Mouse (Mus musculus): Measurements from ENCODE around the gene Aldh1l2. TPM values are rescaled to one million over a fixed set of nuclear protein-coding genes. Genes with fewer than 3 reads are reported as not detected.
A peak's percentile ranks its signal among the peaks of the same experiment; 100 is the strongest.

Aldh1l2 gene
- total RNA-seq (2021), result 1 to 10 TPM; 1.7 to 2.4 TPM
- long read RNA-seq, experiment 1, result 0 reads
- long read RNA-seq, experiment 2, full-length matches to known transcripts, result 1 of 3 reads
- long read RNA-seq, experiment 2, partial matches to known transcripts, result 1 of 3 reads
- long read RNA-seq, experiment 2, other reads (novel, unspliced or antisense), result 1 of 3 reads

DNA sequence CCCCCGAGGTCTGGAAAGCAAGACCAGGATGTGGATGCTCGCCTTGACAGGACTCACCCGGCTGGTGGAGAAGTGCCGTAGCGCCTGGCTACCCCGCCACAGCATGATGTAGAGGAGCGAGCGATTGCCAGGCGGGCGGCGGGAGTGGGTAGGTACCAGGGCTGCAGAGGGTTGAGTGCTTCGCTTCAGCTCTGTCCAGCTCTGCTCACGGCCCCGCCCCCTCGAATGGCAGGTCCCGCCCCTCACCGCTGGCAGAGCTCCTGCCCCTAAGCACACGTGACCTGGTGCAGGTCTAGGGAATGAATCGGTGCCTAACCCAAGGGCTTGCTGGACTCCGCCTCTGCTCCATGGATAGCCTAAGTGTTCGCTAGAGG, at the start of gene Aldh1l2:
TSS of gene Aldh1l2 (minus strand) at position 231 of the 374 bp plus-strand sequence.
- intact Hi-C loops (cut with DNase I), result no loop called here
- peak within 1 kb of the TSS; percentile 50 for H3K4me3 ChIP-seq
- no peak for TF ChIP-seq CTCF (IDR thresholded peaks at IDR 0.05)
- DNase-seq (ENCODE audit: extremely low spot score in 1 of 2, low spot score in 2 of 2), result peak; percentile 51 to 54
- no peak within 1 kb of the TSS; the same call in 1 of the 2 replicates for H3K27ac ChIP-seq

DNA sequence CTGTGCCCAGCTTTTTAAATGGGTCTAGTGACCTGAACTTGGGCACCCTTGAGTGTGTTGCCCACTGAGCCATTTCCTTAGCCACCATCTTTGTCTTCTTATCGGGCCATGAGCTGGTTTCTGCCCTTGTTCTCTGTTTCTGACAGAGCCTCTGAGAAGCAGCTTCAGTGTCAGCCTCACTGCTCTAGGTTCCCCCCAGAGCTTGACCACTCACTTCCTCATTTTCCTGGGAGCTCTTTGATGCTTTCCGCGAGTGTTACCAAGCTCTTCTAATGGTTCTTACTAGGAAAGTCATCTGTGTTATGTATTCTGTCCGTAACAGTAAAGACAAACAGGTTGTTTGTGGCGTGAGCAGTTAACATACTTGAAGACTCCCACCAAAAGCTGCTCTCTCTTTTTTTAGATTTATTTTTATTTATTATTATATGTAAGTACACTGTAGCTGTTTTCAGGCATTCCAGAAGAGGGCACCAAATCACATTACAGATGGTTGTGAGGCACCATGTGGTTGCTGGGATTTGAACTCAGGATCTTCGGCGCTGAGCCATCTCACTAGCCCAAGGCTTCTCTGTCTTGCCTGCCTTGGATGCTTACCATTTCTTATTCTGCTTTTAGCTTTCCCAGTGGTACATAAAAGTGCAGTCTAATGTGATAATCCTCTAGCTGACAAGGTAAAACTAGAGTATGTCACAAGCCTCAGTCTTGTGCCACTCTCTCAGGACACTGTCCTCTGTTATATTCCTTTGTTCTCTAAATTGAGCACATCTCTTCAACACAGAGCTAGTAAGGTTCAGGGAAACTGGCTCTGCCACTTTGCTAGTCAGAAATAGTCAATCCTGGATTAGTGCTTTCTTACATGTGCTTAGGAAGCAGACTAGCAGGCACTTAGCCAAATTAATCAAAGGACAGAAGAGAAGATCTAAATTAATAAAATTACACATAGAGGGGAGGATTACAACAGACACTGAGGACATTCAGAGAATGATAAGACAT, 31.8 kb upstream of the Aldh1l2 start:
- intact Hi-C loops (cut with DNase I), result no loop called here

DNA sequence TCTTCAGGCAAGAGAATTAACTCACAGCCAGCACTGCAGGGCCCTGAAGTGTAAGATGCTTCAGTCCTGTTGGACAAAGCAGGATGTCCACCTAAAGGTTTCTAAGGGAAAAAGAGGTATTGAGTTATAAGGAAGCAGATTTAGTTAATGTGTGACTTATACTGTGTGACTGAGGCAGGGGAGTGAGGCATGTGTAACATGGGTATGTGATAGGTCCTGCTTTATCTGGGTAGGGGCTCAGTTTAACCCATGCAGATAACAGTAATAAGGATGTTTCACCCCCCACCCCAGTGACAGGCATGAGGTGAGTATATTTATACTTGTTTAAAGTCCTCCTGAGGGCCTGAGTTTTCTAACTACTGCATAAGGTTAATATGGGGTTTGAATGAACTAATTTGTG, 29.1 kb upstream of the Aldh1l2 start:
- H3K27ac ChIP-seq, result no peak overlapping the region
- TF ChIP-seq CTCF (IDR thresholded peaks at IDR 0.05), result no peak
- intact Hi-C loops (cut with DNase I), result no loop called here
- DNase-seq (ENCODE audit: extremely low spot score in 1 of 2, low spot score in 2 of 2), result no peak
- no peak overlapping the region for H3K4me3 ChIP-seq

More for the DNA sequence above, 31.8 kb upstream of the Aldh1l2 start:
- H3K4me3 ChIP-seq, result no peak overlapping the region
- no peak for DNase-seq (ENCODE audit: extremely low spot score in 1 of 2, low spot score in 2 of 2)
- peak; percentile 27 for TF ChIP-seq CTCF (IDR thresholded peaks at IDR 0.05)
- H3K27ac ChIP-seq, result no peak overlapping the region

DNA sequence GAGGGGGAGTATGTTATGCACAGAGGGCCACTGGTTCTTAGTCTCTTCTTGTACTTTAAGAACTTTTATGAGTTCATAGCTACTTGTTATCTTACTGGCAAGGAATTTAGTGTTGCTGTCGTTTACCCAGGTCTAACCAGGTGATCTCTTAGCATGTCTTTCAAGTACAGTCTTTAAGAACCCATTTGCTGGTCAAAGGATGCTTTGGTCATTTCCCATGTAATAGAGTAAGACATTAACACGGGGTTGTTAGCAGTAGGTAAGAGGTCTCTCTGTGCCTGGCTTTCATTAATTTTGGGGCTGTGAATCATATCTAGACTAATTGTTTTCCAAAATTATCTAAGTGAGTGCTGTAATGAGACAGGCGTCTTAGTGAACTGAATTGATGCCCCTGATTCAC, 11.4 kb upstream of the Aldh1l2 start:
- H3K27ac ChIP-seq, result no peak overlapping the region
- no peak overlapping the region for H3K4me3 ChIP-seq
- intact Hi-C loops (cut with DNase I), result no loop called here
- TF ChIP-seq CTCF (IDR thresholded peaks at IDR 0.05), result no peak
- no peak for DNase-seq (ENCODE audit: extremely low spot score in 1 of 2, low spot score in 2 of 2)

DNA sequence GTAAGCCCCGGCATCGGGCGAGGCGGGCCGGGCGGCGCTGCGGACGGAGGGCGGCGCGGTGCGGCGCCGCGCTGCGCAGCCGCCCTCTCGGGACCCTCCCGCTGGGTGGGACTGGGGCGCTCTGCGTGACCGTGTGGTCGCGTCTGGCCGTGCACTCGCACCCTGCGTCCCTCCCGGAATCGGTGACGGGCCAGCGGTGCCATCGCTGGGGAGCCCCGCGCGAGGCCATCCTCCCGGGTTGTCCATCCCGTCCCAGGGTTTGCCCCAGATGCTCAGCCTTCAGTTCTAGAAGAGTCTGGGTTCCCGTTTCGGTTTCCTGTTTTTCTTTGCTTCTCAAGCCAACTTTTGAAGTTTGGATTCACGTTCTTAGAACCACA, 10.2 kb upstream of the Aldh1l2 start:
- TF ChIP-seq CTCF (IDR thresholded peaks at IDR 0.05), result no peak; the same call in none of the 2 replicates
- no peak for DNase-seq (ENCODE audit: extremely low spot score in 1 of 2, low spot score in 2 of 2)
- intact Hi-C loops (cut with DNase I), result no loop called here
- Histone ChIP-seq H3K27ac (peak overlapping the region; percentile 86), H3K4me3 (peak overlapping the region; percentile 77)

DNA sequence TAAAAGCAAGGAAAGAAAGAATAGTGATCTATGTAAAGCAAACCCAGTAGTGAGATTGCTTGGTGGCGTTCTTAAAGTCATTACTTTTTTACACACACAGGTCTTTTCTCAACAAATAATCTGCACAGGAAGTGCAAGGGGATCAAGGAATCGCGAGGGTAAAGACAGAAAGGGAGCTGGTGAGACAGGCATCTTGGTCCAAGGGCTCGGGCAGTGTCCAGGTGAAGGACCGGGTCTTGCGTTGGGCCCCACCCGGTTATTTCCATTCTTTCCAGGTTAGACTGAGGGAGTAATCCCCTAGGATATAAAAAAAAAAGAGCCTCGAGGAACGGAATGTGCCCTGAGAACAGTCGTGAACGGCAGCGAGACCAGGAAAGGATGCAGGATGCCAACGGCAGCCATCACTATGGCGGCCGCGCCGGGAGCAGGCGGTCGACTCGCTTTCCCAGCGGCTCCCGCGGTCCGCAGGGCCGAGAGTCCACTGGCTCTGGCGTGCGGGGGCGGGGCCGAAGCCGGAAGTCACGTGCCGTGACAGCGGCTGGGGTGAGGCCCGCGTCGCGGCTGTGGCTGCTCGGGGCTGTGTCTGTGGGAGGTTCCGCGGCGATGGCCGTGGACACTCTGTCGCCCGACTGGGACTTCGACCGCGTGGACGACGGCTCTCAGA, 9.6 kb upstream of the Aldh1l2 start, which contains the start of gene Washc4:
TSS of gene Washc4 (plus strand) at position 314 of the 664 bp plus-strand sequence.
- peak within 1 kb of the TSS; percentile 77 for H3K4me3 ChIP-seq
- peak; percentile 95 to 98 for DNase-seq (ENCODE audit: extremely low spot score in 1 of 2, low spot score in 2 of 2)
- H3K27ac ChIP-seq, result peak within 1 kb of the TSS; percentile 86
- intact Hi-C loops (cut with DNase I), result loop anchor here (1.0 kb wide), 1 partner anchor 183 kb away; the partner anchor contains the start of gene D10Wsu102e
- TF ChIP-seq CTCF (IDR thresholded peaks at IDR 0.05), result no peak

DNA sequence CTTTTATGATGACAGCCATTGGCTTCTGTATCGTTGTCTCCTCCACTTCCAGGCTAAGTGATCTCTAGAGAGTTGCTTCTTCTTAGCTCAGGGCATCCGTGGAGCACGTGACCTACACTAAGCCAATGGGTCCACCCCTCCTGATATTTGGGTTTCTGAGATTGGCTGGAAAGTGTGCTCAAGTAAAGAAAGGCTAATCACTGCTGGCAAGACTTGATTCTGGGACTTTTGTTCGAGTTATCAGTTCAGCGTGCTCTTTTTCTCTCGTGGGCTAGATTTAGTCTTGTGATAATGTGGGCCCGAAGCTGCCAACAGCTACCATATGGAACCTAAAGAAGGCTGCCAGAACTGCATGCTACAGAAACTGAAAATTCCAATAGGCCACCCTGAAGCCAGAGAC, 8.3 kb upstream of the Aldh1l2 start:
- no peak overlapping the region for H3K4me3 ChIP-seq
- intact Hi-C loops (cut with DNase I), result no loop called here
- no peak for TF ChIP-seq CTCF (IDR thresholded peaks at IDR 0.05)
- no peak for DNase-seq (ENCODE audit: extremely low spot score in 1 of 2, low spot score in 2 of 2)
- H3K27ac ChIP-seq, result no peak overlapping the region

DNA sequence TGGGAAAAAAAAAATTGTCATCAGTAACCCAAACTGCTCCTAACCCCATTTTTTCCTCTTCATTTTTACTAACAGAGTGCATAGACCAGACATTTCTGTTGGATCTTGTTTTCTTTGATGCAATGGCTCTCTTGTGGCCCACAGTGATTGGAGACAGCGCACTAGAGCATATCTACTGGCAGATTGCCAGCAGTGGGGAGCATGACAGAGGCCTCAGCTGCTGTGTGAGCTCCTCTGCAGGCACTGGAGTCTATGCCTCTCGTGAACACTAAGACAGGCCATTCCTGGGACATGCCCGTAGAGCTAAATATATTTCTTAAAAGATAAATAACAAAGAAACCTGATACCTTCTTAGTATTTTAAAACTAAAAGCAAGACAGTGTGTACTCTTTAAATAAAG, 6.2 kb upstream of the Aldh1l2 start:
- DNase-seq (ENCODE audit: extremely low spot score in 1 of 2, low spot score in 2 of 2), result no peak
- intact Hi-C loops (cut with DNase I), result no loop called here
- Histone ChIP-seq H3K27ac (no peak overlapping the region), H3K4me3 (no peak overlapping the region)
- no peak for TF ChIP-seq CTCF (IDR thresholded peaks at IDR 0.05)

DNA sequence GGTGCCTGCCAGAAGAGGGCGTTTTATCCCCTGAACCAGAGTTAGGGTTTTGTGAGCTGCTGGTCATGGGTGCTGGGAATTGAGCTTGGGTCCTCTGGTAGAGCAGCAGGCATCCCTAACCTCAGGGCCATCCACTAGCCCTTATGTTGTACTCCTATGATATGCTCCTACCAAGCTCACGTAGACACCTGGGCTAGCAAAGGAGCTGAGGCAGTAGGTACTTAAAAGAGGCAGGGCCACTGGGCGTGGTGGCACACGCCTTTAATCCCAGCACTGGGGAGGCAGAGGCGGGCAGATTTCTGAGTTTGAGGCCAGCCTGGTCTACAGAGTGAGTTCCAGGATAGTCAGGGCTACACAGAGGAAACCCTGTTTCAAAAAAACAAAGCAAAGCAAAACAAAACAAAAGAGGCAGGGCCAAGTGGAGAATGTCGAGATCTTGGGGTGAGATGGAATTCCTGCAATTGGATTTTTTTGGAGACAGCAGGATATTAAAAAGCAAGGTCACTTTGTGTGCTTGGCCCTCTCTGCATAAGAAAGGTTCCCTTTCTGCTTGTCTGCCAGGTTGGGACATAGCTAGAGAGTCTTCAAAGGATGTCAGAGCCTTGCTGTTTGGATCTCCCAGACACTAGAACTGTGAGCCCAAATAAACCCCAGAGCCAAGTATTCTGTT, 5.5 kb upstream of the Aldh1l2 start:
- no peak for DNase-seq (ENCODE audit: extremely low spot score in 1 of 2, low spot score in 2 of 2)
- TF ChIP-seq CTCF (IDR thresholded peaks at IDR 0.05), result no peak
- H3K4me3 ChIP-seq, result no peak overlapping the region
- no peak overlapping the region for H3K27ac ChIP-seq
- intact Hi-C loops (cut with DNase I), result no loop called here

DNA sequence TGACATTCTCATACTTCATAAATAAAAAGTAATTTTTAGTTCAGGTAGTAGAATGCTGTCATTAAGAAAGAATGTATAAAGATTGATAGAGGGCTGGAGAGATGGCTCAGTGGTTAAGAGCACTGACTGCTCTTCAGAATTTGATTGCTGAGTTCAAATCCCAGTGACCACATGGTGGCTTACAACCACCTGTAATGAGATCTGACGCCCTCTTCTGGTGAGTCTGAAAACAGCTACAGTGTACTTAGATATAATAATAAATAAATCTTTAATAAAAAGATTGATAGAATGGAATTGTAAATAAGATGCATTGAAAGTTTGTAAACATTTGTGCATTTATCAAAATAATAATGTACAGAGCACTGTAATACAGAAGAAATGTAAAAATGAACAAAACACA, 2.5 kb upstream of the Aldh1l2 start:
- H3K4me3 ChIP-seq, result no peak overlapping the region
- no peak overlapping the region for H3K27ac ChIP-seq
- intact Hi-C loops (cut with DNase I), result no loop called here
- TF ChIP-seq CTCF (IDR thresholded peaks at IDR 0.05), result peak; percentile 32
- DNase-seq (ENCODE audit: extremely low spot score in 1 of 2, low spot score in 2 of 2), result no peak

DNA sequence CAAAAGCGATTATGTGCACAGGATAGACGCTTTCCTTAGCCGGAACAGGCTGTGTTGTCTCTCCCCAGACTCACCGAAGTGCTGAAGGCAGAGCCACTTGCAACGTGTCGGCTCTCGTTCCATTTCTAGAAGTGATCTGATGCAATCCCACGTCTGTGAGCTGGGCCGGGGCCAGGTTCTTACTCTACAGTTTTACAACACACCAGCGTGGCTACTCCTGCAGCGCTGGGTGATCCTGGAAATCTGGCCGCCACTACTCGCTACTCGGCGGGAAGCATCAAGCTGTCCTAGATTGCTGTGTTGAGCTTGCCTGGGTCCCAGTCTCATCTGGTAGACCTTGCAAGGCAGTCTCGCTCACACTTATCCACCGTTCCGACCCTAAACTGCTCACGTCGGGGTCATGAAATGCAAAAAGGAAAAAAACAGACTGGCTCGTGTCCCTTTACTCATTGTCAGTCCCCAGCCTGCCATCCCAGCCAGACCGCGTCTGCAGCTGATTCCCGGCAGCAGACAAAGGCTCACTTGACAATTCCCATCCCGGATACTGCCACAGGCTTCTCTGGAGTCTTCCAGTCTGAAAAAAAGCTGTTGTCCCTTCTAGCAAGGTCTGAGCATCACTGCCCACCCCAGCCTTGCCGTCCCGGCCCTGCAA, 556 bp downstream of the Aldh1l2 start:
- peak; percentile 38 to 64 for DNase-seq (ENCODE audit: extremely low spot score in 1 of 2, low spot score in 2 of 2)
- H3K27ac ChIP-seq, result no peak overlapping the region; the same call in 1 of the 2 replicates
- no peak for TF ChIP-seq CTCF (IDR thresholded peaks at IDR 0.05)
- intact Hi-C loops (cut with DNase I), result no loop called here
- H3K4me3 ChIP-seq, result peak overlapping the region; percentile 50

Measured in left cerebral cortex, adult 2 months (tissue).